14 mouse cellular contexts compared by ENCODE assay signal in the genomic region with DNA sequence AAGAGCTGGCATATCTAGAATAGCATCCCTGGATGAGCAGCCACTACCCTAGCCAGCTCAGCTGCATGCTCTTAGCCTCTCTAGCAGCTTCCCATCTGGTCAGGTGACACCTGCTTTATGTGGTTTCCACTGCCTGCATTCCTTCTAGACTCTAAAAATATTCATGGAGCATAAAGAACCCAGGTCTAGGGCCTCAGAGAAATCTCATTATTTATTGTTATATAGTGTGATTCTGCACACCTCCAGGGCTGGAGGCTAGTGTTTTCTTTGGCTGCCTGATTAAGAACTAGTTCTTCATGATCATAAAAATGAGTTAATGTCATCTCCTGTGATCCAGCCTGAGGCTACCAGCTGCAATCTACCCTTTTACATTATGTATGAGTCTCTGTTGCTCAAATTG.
"Had no signal": no experiment of that assay in that cellular context is flagged by ENCODE, and none has a peak within 500 bp of the region (broad histone marks: within the 10 kb centered on the region; RNA-seq: fewer than 3 reads in every experiment).

No protein-coding gene starts in this region.

- H3K27me3 ChIP-seq: intestine, embryonic 15.5 days; liver, embryonic 15.5 days; midbrain, embryonic 15.5 days had no signal

- H3K4me1 ChIP-seq: intestine, embryonic 15.5 days; limb, embryonic 10.5 days; liver, embryonic 15.5 days; midbrain, embryonic 10.5 days; midbrain, embryonic 15.5 days had no signal

- H3K4me3 ChIP-seq: intestine, embryonic 15.5 days; layer of hippocampus, adult 2 months; limb, embryonic 10.5 days; liver, embryonic 15.5 days; midbrain, embryonic 10.5 days; midbrain, embryonic 15.5 days had no signal

- H3K36me3 ChIP-seq: intestine, embryonic 15.5 days; limb, embryonic 10.5 days; liver, embryonic 15.5 days; midbrain, embryonic 10.5 days; midbrain, embryonic 15.5 days had no signal

- H3K27ac ChIP-seq: intestine, embryonic 15.5 days; layer of hippocampus, adult 2 months; limb, embryonic 10.5 days; liver, embryonic 15.5 days; midbrain, embryonic 10.5 days; midbrain, embryonic 15.5 days had no signal

- H3K9me3 ChIP-seq: intestine, embryonic 15.5 days; limb, embryonic 10.5 days; liver, embryonic 15.5 days; midbrain, embryonic 10.5 days; midbrain, embryonic 15.5 days had no signal

- H3K9ac ChIP-seq: intestine, embryonic 15.5 days; liver, embryonic 15.5 days; midbrain, embryonic 15.5 days had no signal

- H3K4me2 ChIP-seq: intestine, embryonic 15.5 days; liver, embryonic 11.5 days; liver, embryonic 15.5 days; midbrain, embryonic 15.5 days had no signal

- DNase-seq: kidney, adult 8-10 months; kidney, postnatal 4 days; lung, adult 2 months; lung, postnatal 10 days; lung, postnatal 4 days; right cerebral cortex, postnatal 14 days; thymus, postnatal 36 days had no signal

- ATAC-seq: intestine, embryonic 15.5 days; midbrain, embryonic 15.5 days had no signal
